Mouse (Mus musculus) cerebellum, adult 2 months (tissue): Measurements from ENCODE around the gene Irgm1.

Experiments used
- CTCF ChIP-seq: fragments of 200-500 bp; IDR thresholded peaks from 2 replicates; pipeline ENCODE4 v1.5.1; 2011; ENCODE audit warnings: low read depth, mild to moderate bottlenecking, control low read depth, low read length, moderate library complexity, borderline replicate concordance; ENCODE audit not compliant: insufficient read depth
- POLR2A ChIP-seq: fragments of 200-500 bp; IDR thresholded peaks from 2 replicates; pipeline ENCODE4 v1.6.1; 2011; ENCODE audit warnings: low read length, control low read depth, borderline replicate concordance; ENCODE audit not compliant: insufficient read depth

DNA sequence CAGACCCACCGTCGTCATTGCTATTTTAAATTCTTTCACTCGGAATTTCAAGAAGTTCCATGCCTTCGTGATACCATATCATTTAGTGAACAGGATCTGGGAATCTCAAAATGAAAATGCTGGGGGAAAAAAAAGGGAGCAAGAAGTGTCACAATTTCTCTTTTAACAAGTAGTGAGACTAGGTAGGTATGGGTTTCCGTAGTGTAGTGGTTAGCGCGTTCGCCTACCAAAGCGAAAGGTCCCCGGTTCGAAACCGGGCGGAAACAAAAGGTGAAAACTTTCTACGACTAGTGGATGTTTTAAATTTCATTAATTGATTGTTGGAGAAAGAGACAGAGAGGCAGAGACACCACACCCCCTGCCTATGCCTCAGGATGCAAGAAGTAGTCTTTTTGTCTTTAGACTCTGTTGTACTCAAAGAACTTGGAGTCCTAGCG, 47.9 kb downstream of the Irgm1 start:
- TF ChIP-seq CTCF (no peak), POLR2A (no peak)
